Mouse (Mus musculus): Measurements from ENCODE around the gene Runx3. TPM values are rescaled to one million over a fixed set of nuclear protein-coding genes. Genes with fewer than 3 reads are reported as not detected.

Gene Runx3
- polyA plus RNA-seq, 1 experiment from 2014 or later: 0.13 TPM

GRCm38 (mm10) chr4:135148660-135149059 lies 28.2 kb downstream of the Runx3 start:
- no peak for TF ChIP-seq CTCF (IDR thresholded peaks at IDR 0.05; ENCODE audit: low read depth)
- TF ChIP-seq EP300 (optimal IDR thresholded peaks at IDR 0.05): no peak
- Histone ChIP-seq H3K9ac (ENCODE audit: low read length) (no peak overlapping the region), H3K4me2 (replicated peaks; ENCODE audit: low read depth) (no peak overlapping the region), H3K4me3 (ENCODE audit: low read depth, low read length) (no peak overlapping the region), H3K27me3 (ENCODE audit: control insufficient read depth, insufficient read depth, low read length) (peaks cover 9% of the 10 kb centered on the region; the same call in 1 of the 2 replicates), H3K27ac (replicated peaks) (no peak overlapping the region), H3K9me3 (ENCODE audit: control insufficient read depth, low read length) (no peaks in the 10 kb centered on the region), H3K4me1 (replicated peaks; ENCODE audit: control insufficient read depth, insufficient read depth) (no peaks in the 10 kb centered on the region), H3K36me3 (ENCODE audit: control insufficient read depth, insufficient read depth, low read length) (no peaks in the 10 kb centered on the region)
- ATAC-seq (ENCODE audit: low FRiP score, low TSS enrichment) (no peak), DNase-seq (ENCODE audit: low spot score) (no peak)
- WGBS: 31% methylated on average over 7 of the region's 7 CpGs

DNA sequence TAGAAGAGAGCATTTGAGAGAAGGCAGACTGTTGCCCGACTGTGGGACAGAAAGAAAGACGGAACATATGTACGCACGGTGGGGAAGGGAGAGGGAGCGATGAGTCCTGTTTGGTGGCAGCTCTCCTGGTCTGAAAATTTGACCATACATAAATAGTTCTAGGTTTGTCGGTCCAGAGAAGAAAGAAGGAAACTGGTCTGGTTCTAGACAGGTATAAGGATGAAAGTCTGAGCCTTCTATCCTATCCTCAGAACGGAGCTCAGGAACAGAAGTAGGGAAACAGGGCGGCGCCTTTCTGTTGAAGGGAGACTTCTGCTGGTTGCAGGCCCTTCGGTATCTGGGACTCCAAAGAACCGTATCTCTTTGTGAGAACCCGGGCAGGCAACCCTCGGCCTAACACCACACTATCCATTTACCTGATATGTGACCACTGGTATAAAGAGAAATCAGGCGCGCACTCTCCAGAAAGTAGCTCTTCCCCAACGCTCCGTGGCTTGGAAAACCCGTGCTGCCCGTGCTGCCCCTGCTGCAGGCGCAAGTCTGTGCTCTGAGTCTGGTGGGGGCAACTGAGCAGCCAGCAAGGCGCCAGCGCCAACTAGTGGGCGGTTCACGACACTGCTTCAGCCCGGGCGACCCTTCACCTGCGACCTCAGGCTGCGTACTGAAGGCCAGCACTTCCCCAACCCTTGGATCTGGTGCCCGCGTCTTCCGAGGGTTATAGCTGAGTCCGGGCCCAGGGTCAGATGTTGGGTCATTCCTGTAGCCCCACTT lies 29.8 kb downstream of the Runx3 start:
- H3K9me3 ChIP-seq (ENCODE audit: control insufficient read depth, low read length): no peaks in the 10 kb centered on the region
- H3K27ac ChIP-seq (replicated peaks): no peak overlapping the region
- H3K4me1 ChIP-seq (replicated peaks; ENCODE audit: control insufficient read depth, insufficient read depth): no peaks in the 10 kb centered on the region
- no peaks in the 10 kb centered on the region for H3K36me3 ChIP-seq (ENCODE audit: control insufficient read depth, insufficient read depth, low read length)
- no peak overlapping the region for H3K4me2 ChIP-seq (replicated peaks; ENCODE audit: low read depth)
- ATAC-seq (ENCODE audit: low FRiP score, low TSS enrichment): 0 out of 2 replicates have a peak, but pooled peaks have one; percentile 7
- H3K4me3 ChIP-seq (ENCODE audit: low read depth, low read length): no peak overlapping the region
- peak; percentile 76 for DNase-seq (ENCODE audit: low spot score)
- 10% methylated on average over 32 of the region's 32 CpGs for WGBS
- no peak overlapping the region for H3K9ac ChIP-seq (ENCODE audit: low read length)
- no peak for TF ChIP-seq EP300 (optimal IDR thresholded peaks at IDR 0.05)
- peak; percentile 87 for TF ChIP-seq CTCF (IDR thresholded peaks at IDR 0.05; ENCODE audit: low read depth)
- peaks cover 11% of the 10 kb centered on the region; the same call in 1 of the 2 replicates for H3K27me3 ChIP-seq (ENCODE audit: control insufficient read depth, insufficient read depth, low read length)

DNA sequence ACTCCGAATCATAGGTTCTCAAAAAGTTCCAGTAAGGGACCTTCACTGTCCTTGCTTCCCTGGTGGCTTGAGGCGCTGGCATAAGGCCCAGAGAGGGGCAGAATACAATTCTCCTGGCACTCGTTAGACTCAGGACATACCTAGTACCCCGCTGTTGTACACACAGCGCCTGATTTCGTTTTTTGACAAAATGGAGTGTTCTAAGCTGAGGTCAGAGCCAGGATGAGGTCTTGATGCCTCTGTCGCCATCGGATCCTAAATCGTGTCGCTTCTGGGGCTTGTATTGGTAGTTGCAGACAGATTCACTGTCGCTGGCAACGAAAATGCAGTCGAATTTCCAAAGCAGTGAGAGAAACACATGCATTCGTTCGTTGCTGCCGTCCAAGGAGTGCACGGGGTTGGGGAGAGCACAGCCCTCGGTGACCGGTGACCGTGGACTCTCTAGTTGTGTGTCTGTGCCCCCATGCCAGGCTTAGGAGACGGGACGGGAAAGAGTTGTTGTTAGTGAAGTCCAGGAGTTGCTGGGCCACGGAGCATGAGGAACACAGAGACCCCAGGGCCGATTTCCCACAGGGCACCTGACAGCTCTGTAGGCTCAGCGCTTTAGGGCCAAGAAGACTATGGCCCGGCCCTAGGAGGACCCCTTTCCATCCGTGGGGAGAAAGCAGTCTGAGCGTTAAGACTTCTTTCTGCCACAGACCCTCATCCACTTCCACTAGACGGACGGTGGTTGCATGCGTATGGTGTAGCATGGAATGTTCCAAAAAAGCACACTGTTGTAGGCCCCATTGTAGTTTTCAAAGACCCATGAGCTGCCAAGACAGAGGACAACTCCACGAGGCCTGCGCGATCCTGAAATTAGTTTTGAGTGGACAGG lies 30.9 kb downstream of the Runx3 start:
- no peak overlapping the region for H3K4me2 ChIP-seq (replicated peaks; ENCODE audit: low read depth)
- no peaks in the 10 kb centered on the region for H3K4me1 ChIP-seq (replicated peaks; ENCODE audit: control insufficient read depth, insufficient read depth)
- 16% methylated on average over 34 of the region's 34 CpGs for WGBS

DNA sequence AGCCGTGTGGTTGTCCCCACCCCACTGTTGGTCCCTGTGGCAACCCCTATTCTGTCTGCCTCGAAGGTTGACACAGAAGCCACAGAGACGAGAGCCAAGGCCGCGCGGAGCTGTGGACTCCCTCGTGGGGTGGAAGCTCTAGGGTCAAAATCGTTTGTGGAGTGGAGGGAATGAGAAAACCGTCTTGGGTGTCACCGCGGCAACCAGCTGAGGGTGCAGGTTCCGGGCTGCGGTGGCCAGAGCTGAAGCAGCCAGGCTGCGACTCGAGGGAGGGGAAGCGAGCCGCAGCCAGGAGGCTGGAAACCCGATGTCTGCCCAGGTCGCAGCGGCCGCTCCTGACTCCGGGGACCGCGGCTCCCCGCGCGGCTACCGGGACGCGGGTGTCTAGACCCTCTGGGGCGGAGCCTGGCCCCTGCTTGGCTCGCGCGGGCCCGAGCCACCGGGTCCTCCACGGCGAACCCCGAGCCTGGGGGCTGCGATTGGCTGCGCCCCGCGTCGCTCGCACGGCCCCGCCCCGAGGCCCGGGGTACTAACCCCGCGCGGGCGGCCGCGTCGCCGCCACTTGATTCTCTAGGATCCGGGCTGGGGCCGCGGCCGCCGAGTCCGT lies 31.6 kb downstream of the Runx3 start:
- Histone ChIP-seq H3K27ac (replicated peaks) (no peak overlapping the region), H3K4me3 (ENCODE audit: low read depth, low read length) (peak overlapping the region; percentile 32), H3K4me1 (replicated peaks; ENCODE audit: control insufficient read depth, insufficient read depth) (no peaks in the 10 kb centered on the region), H3K27me3 (ENCODE audit: control insufficient read depth, insufficient read depth, low read length) (peaks cover 21% of the 10 kb centered on the region; the same call in 1 of the 2 replicates), H3K9ac (ENCODE audit: low read length) (no peak overlapping the region), H3K36me3 (ENCODE audit: control insufficient read depth, insufficient read depth, low read length) (no peaks in the 10 kb centered on the region), H3K9me3 (ENCODE audit: control insufficient read depth, low read length) (no peaks in the 10 kb centered on the region), H3K4me2 (replicated peaks; ENCODE audit: low read depth) (peak overlapping the region; percentile 52)
- DNase-seq (ENCODE audit: low spot score) (no peak), ATAC-seq (ENCODE audit: low FRiP score, low TSS enrichment) (no peak; the same call in 1 of the 2 replicates)
- TF ChIP-seq EP300 (optimal IDR thresholded peaks at IDR 0.05): no peak
- TF ChIP-seq CTCF (IDR thresholded peaks at IDR 0.05; ENCODE audit: low read depth): no peak
- WGBS: 2% methylated on average over 60 of the region's 63 CpGs

More for the DNA sequence above, 30.9 kb downstream of the Runx3 start:
- Histone ChIP-seq H3K27me3 (ENCODE audit: control insufficient read depth, insufficient read depth, low read length) (peaks cover 16% of the 10 kb centered on the region; the same call in 1 of the 2 replicates), H3K4me3 (ENCODE audit: low read depth, low read length) (no peak overlapping the region; the same call in 1 of the 2 replicates), H3K9ac (ENCODE audit: low read length) (no peak overlapping the region), H3K9me3 (ENCODE audit: control insufficient read depth, low read length) (no peaks in the 10 kb centered on the region), H3K36me3 (ENCODE audit: control insufficient read depth, insufficient read depth, low read length) (no peaks in the 10 kb centered on the region), H3K27ac (replicated peaks) (no peak overlapping the region)
- peak; percentile 30 for DNase-seq (ENCODE audit: low spot score)
- TF ChIP-seq CTCF (IDR thresholded peaks at IDR 0.05; ENCODE audit: low read depth) (no peak), EP300 (optimal IDR thresholded peaks at IDR 0.05) (no peak)
- no peak for ATAC-seq (ENCODE audit: low FRiP score, low TSS enrichment)

- under 1% methylated on average over 38 of the region's 45 CpGs for WGBS
- TF ChIP-seq CTCF (IDR thresholded peaks at IDR 0.05; ENCODE audit: low read depth) (peak; percentile 5; the same call in 1 of the 2 replicates), EP300 (optimal IDR thresholded peaks at IDR 0.05) (no peak)
- Histone ChIP-seq H3K36me3 (ENCODE audit: control insufficient read depth, insufficient read depth, low read length) (no peaks in the 10 kb centered on the region), H3K4me3 (ENCODE audit: low read depth, low read length) (peak overlapping the region; percentile 32), H3K9ac (ENCODE audit: low read length) (no peak overlapping the region), H3K4me1 (replicated peaks; ENCODE audit: control insufficient read depth, insufficient read depth) (no peaks in the 10 kb centered on the region), H3K27ac (replicated peaks) (no peak overlapping the region), H3K4me2 (replicated peaks; ENCODE audit: low read depth) (peak overlapping the region; percentile 52), H3K27me3 (ENCODE audit: control insufficient read depth, insufficient read depth, low read length) (peaks cover 24% of the 10 kb centered on the region; the same call in 1 of the 2 replicates), H3K9me3 (ENCODE audit: control insufficient read depth, low read length) (no peaks in the 10 kb centered on the region)
- DNase-seq (ENCODE audit: low spot score): peak; percentile 44
- ATAC-seq (ENCODE audit: low FRiP score, low TSS enrichment): no peak
Observed at GRCm38 (mm10) chr4:135152834-135153259, 32.4 kb downstream of the Runx3 start.

All from stomach, postnatal 0 days (tissue).